Mouse (Mus musculus) skeletal muscle tissue, adult 2 months (tissue): ENCODE results near the gene Rmnd5b.

Experiments used
- DNase-seq: peaks from one replicate; pipeline ENCODE4 v3.0.0-alpha.2; 2012; ENCODE audit warnings: low read depth, low spot score

Rmnd5b gene

GRCm38 (mm10) chr11:51591915-51592314 lies 43.8 kb downstream of the Rmnd5b start:
- no peak for DNase-seq

GRCm38 (mm10) chr11:51591168-51591567 lies 44.5 kb downstream of the Rmnd5b start:
- no peak for DNase-seq

GRCm38 (mm10) chr11:51590002-51590401 lies 45.7 kb downstream of the Rmnd5b start:
- no peak for DNase-seq

- no peak for DNase-seq
Measured at GRCm38 (mm10) chr11:51588833-51589232, 46.9 kb downstream of the Rmnd5b start.

- no peak for DNase-seq
Measured at GRCm38 (mm10) chr11:51587059-51587458, 48.6 kb downstream of the Rmnd5b start.

- DNase-seq = no peak
Measured at GRCm38 (mm10) chr11:51586411-51586810, 49.3 kb downstream of the Rmnd5b start.

- DNase-seq = no peak
Measured at GRCm38 (mm10) chr11:51585608-51586252, 50.0 kb downstream of the Rmnd5b start.

GRCm38 (mm10) chr11:51584431-51585248 lies 51.1 kb downstream of the Rmnd5b start, which contains the start of gene Phykpl:
Gene Phykpl, plus strand, starts transcription at chr11:51584757.
- DNase-seq = peak; percentile 96

GRCm38 (mm10) chr11:51584057-51584430 lies 51.7 kb downstream of the Rmnd5b start:
- no peak for DNase-seq

- DNase-seq = peak; percentile 48
Measured at GRCm38 (mm10) chr11:51582713-51583112, 53.0 kb downstream of the Rmnd5b start.

GRCm38 (mm10) chr11:51579024-51579423 lies 56.7 kb downstream of the Rmnd5b start:
- no peak for DNase-seq

GRCm38 (mm10) chr11:51577587-51577986 lies 58.1 kb downstream of the Rmnd5b start:
- DNase-seq = no peak

GRCm38 (mm10) chr11:51576454-51576853 lies 59.2 kb downstream of the Rmnd5b start:
- no peak for DNase-seq
